Mouse (Mus musculus) erythroblast, adult 5-6 weeks (primary cell): Measurements from ENCODE around the gene Kdm5b. TPM values are rescaled to one million over a fixed set of nuclear protein-coding genes. Genes with fewer than 3 reads are reported as not detected.
"Not testable (repeated sequence)": the region's sequence is repeated elsewhere in the genome, so short reads cannot be mapped to it uniquely, and the experiment has no call there.

Experiments used
- ATAC-seq: replicated peaks from 2 replicates; pipeline ENCODE4 v1.8.0; 2016; ENCODE audit warnings: moderate number of reproducible peaks, mild to moderate bottlenecking, moderate TSS enrichment, inconsistent platforms; ENCODE audit not compliant: poor library complexity, low FRiP score, severe bottlenecking
- total RNA-seq, 2 experiments: library from RNA; stranded (forward) in 1 of 2; stranded (reverse) in 1 of 2; fragments of 150-400 nt in 1 of 2; fragments of 200-764, 138-1000 nt in 1 of 2; gene quantifications; 2 replicates each; pipeline versions ENCODE4 v1.2.3 to v1.2.4; 2015 to 2017; ENCODE audit warnings: low replicate concordance in 2 of 2

Kdm5b gene
- total RNA-seq (2015; ENCODE audit: low replicate concordance) (15.9 and 16.3 TPM in 2 replicates), total RNA-seq (2017; ENCODE audit: low replicate concordance) (24.3 and 25.0 TPM in 2 replicates)

- peak; percentile 50 for ATAC-seq
Observed at GRCm38 (mm10) chr1:134559976-134560375, at the start of gene Kdm5b. Gene Kdm5b, plus strand, starts transcription at chr1:134560171.

GRCm38 (mm10) chr1:134512183-134512582, 47.8 kb upstream of the Kdm5b start:
- no peak for ATAC-seq

- no peak for ATAC-seq
Observed at GRCm38 (mm10) chr1:134512584-134512983, 47.4 kb upstream of the Kdm5b start.

- peak; percentile 39 for ATAC-seq
Observed at GRCm38 (mm10) chr1:134513312-134513860, 46.6 kb upstream of the Kdm5b start.

GRCm38 (mm10) chr1:134513876-134514590, 45.9 kb upstream of the Kdm5b start:
- ATAC-seq: no peak

GRCm38 (mm10) chr1:134515891-134516290, 44.1 kb upstream of the Kdm5b start:
- ATAC-seq: no peak

- no peak for ATAC-seq
Observed at GRCm38 (mm10) chr1:134516491-134517198, 43.3 kb upstream of the Kdm5b start.

- ATAC-seq: not testable (repeated sequence)
Observed at GRCm38 (mm10) chr1:134517841-134518240, 42.1 kb upstream of the Kdm5b start.

GRCm38 (mm10) chr1:134518677-134519076, 41.3 kb upstream of the Kdm5b start:
- peak; percentile 92 for ATAC-seq

- not testable (repeated sequence) for ATAC-seq
Observed at GRCm38 (mm10) chr1:134519201-134519600, 40.8 kb upstream of the Kdm5b start.

GRCm38 (mm10) chr1:134520001-134520721, 39.8 kb upstream of the Kdm5b start:
- ATAC-seq: no peak

GRCm38 (mm10) chr1:134521163-134521562, 38.8 kb upstream of the Kdm5b start:
- ATAC-seq: peak; percentile 47

GRCm38 (mm10) chr1:134522325-134522724, 37.6 kb upstream of the Kdm5b start:
- no peak for ATAC-seq

- ATAC-seq: 0 out of 2 replicates have a peak, but pooled peaks have one; percentile 32
Observed at GRCm38 (mm10) chr1:134524424-134524823, 35.5 kb upstream of the Kdm5b start.

GRCm38 (mm10) chr1:134525015-134525414, 35.0 kb upstream of the Kdm5b start:
- ATAC-seq: no peak

- peak; percentile 94 for ATAC-seq
Observed at GRCm38 (mm10) chr1:134526752-134527151, 33.2 kb upstream of the Kdm5b start.

- no peak for ATAC-seq
Observed at GRCm38 (mm10) chr1:134530618-134531017, 29.4 kb upstream of the Kdm5b start.

- ATAC-seq: not testable (repeated sequence)
Observed at GRCm38 (mm10) chr1:134533710-134534109, 26.3 kb upstream of the Kdm5b start.

- no peak for ATAC-seq
Observed at GRCm38 (mm10) chr1:134535054-134535453, 24.9 kb upstream of the Kdm5b start.

- peak; percentile 53 for ATAC-seq
Observed at GRCm38 (mm10) chr1:134535513-134535912, 24.5 kb upstream of the Kdm5b start.
